Mouse (Mus musculus): ENCODE data around the gene Fam219b. TPM values are rescaled to one million over a fixed set of nuclear protein-coding genes. Genes with fewer than 3 reads are reported as not detected.
A peak's percentile ranks its signal among the peaks of the same experiment; 100 is the strongest.

Fam219b gene
- polyA plus RNA-seq, 1 experiment from 2014 or later, result 16.0 TPM

DNA sequence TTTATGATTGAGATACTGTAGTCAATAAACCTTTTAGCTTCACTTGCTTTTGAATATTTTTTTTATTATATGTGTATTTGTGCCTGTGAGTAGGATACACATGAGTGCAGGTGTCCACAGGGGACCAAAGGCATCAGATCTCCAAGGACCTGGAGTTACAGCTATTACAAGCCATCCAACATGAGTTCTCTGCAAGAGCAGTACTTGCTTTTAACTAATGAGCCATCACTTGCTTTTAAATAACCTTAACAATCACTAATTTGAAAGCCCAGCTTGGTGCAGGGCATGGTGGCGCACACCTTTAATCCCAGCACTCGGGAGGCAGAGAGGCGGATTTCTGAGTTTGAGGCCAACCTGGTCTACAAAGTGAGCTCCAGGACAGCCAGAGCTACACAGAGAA, 17.4 kb downstream of the Fam219b start:
- Histone ChIP-seq H3K9me3 (ENCODE audit: control insufficient read depth, low read length) (no peaks in the 10 kb centered on the region), H3K36me3 (ENCODE audit: control insufficient read depth, insufficient read depth, low read length) (peaks cover 5% of the 10 kb centered on the region), H3K4me3 (ENCODE audit: low read depth, low read length) (no peak overlapping the region), H3K4me2 (no peak overlapping the region), H3K27ac (ENCODE audit: low read depth, low read length) (no peak overlapping the region), H3K27me3 (ENCODE audit: control insufficient read depth, insufficient read depth, low read length) (no peaks in the 10 kb centered on the region), H3K9ac (ENCODE audit: low read length) (no peak overlapping the region), H3K4me1 (ENCODE audit: control insufficient read depth, insufficient read depth, low read length) (peaks cover 3% of the 10 kb centered on the region; the same call in 1 of the 2 replicates)
- ATAC-seq (ENCODE audit: low FRiP score), result no peak
- no peak for DNase-seq (ENCODE audit: low spot score, missing footprints)
- 44% methylated on average over 3 of the region's 3 CpGs for WGBS

DNA sequence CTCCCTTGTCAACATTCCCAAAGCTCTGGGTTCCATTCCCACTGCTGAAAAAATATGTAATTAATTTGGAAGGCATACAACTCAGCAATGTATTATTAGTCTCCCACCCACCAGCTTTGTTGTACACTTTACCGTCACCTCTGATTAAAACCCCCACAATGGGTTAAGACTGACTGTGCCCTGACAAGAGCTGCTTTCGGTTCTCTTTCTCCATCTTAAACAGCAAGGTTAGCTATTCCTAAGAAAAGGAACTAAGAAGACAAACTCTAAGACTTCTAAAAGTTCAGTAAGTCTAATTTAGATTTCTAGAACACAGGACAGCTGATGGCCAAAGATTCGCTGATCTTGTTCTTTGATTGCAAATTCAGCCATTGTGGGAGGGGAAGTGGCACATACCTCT, 19.9 kb downstream of the Fam219b start:
- WGBS, result 68% methylated on average over 3 of the region's 3 CpGs
- no peak for ATAC-seq (ENCODE audit: low FRiP score)

DNA sequence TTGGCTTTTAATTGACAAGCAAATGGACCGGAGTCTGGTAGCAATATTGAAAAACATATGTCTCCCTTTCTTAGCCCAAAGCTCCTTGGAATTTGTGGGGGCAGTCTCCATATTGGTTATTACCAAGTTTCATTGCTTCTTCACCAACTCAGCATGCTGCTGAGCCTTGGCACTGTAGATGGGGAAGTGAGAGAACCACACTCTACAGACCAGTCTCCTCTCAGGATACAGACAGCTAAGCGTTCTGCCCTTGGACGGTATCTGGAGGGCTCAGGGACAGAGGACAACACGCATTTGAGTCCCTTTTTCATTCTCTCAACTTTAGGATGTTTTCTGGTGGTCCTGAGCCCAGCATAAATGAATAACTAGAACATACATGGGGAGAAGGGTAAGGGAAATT, 21.3 kb downstream of the Fam219b start:
- Histone ChIP-seq H3K4me1 (ENCODE audit: control insufficient read depth, insufficient read depth, low read length) (peaks cover 8% of the 10 kb centered on the region), H3K9ac (ENCODE audit: low read length) (no peak overlapping the region), H3K27me3 (ENCODE audit: control insufficient read depth, insufficient read depth, low read length) (no peaks in the 10 kb centered on the region), H3K9me3 (ENCODE audit: control insufficient read depth, low read length) (no peaks in the 10 kb centered on the region), H3K4me3 (ENCODE audit: low read depth, low read length) (no peak overlapping the region), H3K4me2 (no peak overlapping the region), H3K36me3 (ENCODE audit: control insufficient read depth, insufficient read depth, low read length) (no peaks in the 10 kb centered on the region), H3K27ac (ENCODE audit: low read depth, low read length) (no peak overlapping the region)
- no peak for DNase-seq (ENCODE audit: low spot score, missing footprints)
- no peak for ATAC-seq (ENCODE audit: low FRiP score)
- 81% methylated on average over 4 of the region's 4 CpGs for WGBS

More for the DNA sequence above, 19.9 kb downstream of the Fam219b start:
- no peak for DNase-seq (ENCODE audit: low spot score, missing footprints)
- Histone ChIP-seq H3K4me2 (no peak overlapping the region), H3K4me3 (ENCODE audit: low read depth, low read length) (no peak overlapping the region), H3K27me3 (ENCODE audit: control insufficient read depth, insufficient read depth, low read length) (no peaks in the 10 kb centered on the region), H3K9ac (ENCODE audit: low read length) (no peak overlapping the region), H3K36me3 (ENCODE audit: control insufficient read depth, insufficient read depth, low read length) (no peaks in the 10 kb centered on the region), H3K27ac (ENCODE audit: low read depth, low read length) (no peak overlapping the region), H3K4me1 (ENCODE audit: control insufficient read depth, insufficient read depth, low read length) (peaks cover 8% of the 10 kb centered on the region), H3K9me3 (ENCODE audit: control insufficient read depth, low read length) (no peaks in the 10 kb centered on the region)

DNA sequence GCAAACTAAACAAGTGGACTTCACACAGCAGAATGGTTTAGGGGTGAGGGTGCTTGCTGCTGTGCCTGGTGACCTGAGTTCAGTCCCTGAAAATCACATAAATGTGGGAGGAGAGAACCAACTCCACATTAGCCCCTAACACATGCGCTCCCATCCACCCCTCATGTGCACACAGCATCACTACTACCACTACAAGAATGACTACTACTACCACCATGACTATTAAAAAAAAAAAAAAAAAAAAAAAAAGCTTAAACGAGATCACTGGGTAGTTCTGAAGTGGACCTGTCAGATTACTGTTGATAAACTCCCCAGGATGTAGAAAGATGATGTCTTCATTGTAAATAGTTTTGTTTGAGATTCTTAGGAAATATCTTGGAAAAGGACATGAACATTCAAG, 22.2 kb downstream of the Fam219b start:
- no peaks in the 10 kb centered on the region for H3K36me3 ChIP-seq (ENCODE audit: control insufficient read depth, insufficient read depth, low read length)
- no peak overlapping the region for H3K4me3 ChIP-seq (ENCODE audit: low read depth, low read length)
- peaks cover 8% of the 10 kb centered on the region for H3K4me1 ChIP-seq (ENCODE audit: control insufficient read depth, insufficient read depth, low read length)
- WGBS, result 79% methylated on average over 2 of the region's 2 CpGs
- H3K27ac ChIP-seq (ENCODE audit: low read depth, low read length), result no peak overlapping the region
- H3K27me3 ChIP-seq (ENCODE audit: control insufficient read depth, insufficient read depth, low read length), result no peaks in the 10 kb centered on the region
- no peak for DNase-seq (ENCODE audit: low spot score, missing footprints)
- ATAC-seq (ENCODE audit: low FRiP score), result no peak
- H3K9me3 ChIP-seq (ENCODE audit: control insufficient read depth, low read length), result no peaks in the 10 kb centered on the region
- no peak overlapping the region for H3K9ac ChIP-seq (ENCODE audit: low read length)
- H3K4me2 ChIP-seq, result no peak overlapping the region

DNA sequence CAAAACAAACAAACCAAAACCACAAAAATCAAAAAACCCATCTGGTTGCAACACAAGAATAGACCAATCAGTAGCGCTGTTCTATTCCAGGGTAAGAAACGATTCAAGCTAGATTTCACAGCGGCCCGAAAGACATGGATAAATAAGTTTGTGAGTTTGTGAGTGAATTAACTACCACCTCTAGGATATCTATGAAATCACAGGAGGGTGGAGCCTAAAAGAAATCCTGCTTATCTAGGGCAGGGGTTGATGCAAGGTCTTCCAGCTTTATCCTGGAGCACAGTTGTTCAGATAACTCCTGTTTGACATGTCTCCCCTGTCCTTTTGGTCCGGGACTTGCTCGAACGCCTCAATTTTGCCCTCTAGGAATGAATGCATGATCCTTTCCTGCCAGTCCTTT, 22.9 kb downstream of the Fam219b start:
- whole genome bisulfite sequencing, result 30% methylated on average over 7 of the region's 7 CpGs
- H3K9me3 ChIP-seq (ENCODE audit: control insufficient read depth, low read length), result no peaks in the 10 kb centered on the region
- peak overlapping the region; percentile 74 for H3K4me3 ChIP-seq (ENCODE audit: low read depth, low read length)
- ATAC-seq (ENCODE audit: low FRiP score) (no peak), DNase-seq (ENCODE audit: low spot score, missing footprints) (no peak)
- peak overlapping the region; percentile 42; the same call in 1 of the 2 replicates for H3K27ac ChIP-seq (ENCODE audit: low read depth, low read length)
- H3K36me3 ChIP-seq (ENCODE audit: control insufficient read depth, insufficient read depth, low read length), result no peaks in the 10 kb centered on the region
- H3K27me3 ChIP-seq (ENCODE audit: control insufficient read depth, insufficient read depth, low read length), result no peaks in the 10 kb centered on the region
- peak overlapping the region; percentile 79 for H3K9ac ChIP-seq (ENCODE audit: low read length)
- peaks cover 8% of the 10 kb centered on the region for H3K4me1 ChIP-seq (ENCODE audit: control insufficient read depth, insufficient read depth, low read length)
- H3K4me2 ChIP-seq, result peak overlapping the region; percentile 81

DNA sequence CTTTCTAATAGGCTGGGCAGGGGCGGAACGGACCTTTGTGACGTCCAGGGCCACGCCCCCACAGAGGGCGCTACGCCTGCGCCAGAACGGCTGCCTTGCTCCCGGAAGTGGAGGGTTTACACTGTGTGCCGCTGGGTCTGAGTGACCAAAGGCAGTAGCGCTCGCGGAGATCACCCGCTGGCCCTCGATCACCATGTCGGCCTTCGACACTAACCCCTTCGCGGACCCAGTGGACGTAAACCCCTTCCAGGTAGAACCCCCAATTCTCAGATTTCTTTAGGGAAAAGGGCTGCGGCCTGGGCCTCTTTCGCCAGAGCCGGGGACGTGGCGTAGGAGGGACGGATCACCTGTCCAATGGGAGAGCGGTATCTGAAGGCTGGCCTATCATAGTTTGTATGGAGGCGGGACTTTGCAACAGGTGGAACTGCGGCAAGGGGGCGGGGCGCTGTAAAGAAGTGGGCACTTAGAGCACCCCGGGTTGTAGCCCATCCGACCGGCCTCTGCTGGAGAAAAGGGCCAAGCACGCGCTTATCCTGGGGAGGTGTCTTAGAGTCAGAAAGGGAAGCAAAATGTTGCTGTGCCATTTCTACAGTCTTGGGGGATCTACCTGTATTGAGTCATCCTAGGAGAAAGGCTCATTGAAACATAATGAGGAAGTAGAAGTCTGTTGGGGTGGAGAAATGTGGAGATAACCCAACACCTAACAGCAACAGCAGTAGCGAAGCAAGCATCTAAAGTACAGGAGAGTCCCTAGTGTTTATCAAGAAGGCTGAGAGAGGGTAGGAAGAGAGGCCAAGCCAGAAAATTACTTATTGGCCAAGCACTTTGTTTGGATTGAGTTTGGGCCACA, 23.8 kb downstream of the Fam219b start, which contains the start of gene Scamp2:
TSS of gene Scamp2 (plus strand) at position 83 of the 850 bp plus-strand sequence.
- DNase-seq (ENCODE audit: low spot score, missing footprints) (peak; percentile 99), ATAC-seq (ENCODE audit: low FRiP score) (peak; percentile 100)
- Histone ChIP-seq H3K4me2 (peak within 1 kb of the TSS; percentile 81), H3K9me3 (ENCODE audit: control insufficient read depth, low read length) (no peaks in the 10 kb centered on the region), H3K36me3 (ENCODE audit: control insufficient read depth, insufficient read depth, low read length) (no peaks in the 10 kb centered on the region), H3K4me1 (ENCODE audit: control insufficient read depth, insufficient read depth, low read length) (peaks cover 8% of the 10 kb centered on the region), H3K27me3 (ENCODE audit: control insufficient read depth, insufficient read depth, low read length) (no peaks in the 10 kb centered on the region), H3K4me3 (ENCODE audit: low read depth, low read length) (peak within 1 kb of the TSS; percentile 74), H3K9ac (ENCODE audit: low read length) (peak within 1 kb of the TSS; percentile 79), H3K27ac (ENCODE audit: low read depth, low read length) (peak within 1 kb of the TSS; percentile 42; the same call in 1 of the 2 replicates)
- 1% methylated on average over 37 of the region's 37 CpGs for WGBS

DNA sequence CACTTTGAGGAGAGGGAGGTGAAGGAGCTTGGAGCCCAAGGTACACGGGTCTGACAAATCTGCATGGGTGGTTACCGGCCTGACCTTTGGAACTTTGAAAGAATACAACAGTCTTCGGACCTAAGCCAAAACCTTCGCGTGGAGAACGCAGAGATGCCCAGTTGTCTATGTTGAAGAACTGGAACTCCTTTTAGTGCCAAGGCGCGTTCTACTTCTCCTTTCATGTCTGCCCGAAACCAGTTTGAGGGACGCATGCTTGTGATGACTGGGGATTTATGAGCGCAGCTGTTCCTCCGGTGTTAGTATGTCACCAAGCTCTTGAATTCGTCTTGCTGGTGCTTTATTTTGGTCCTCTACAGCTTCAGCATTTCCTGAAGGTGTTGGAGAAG, 24.4 kb downstream of the Fam219b start:
- Histone ChIP-seq H3K27me3 (ENCODE audit: control insufficient read depth, insufficient read depth, low read length) (no peaks in the 10 kb centered on the region), H3K4me2 (peak overlapping the region; percentile 81), H3K9me3 (ENCODE audit: control insufficient read depth, low read length) (no peaks in the 10 kb centered on the region), H3K9ac (ENCODE audit: low read length) (peak overlapping the region; percentile 79; the same call in 1 of the 2 replicates), H3K27ac (ENCODE audit: low read depth, low read length) (no peak overlapping the region), H3K36me3 (ENCODE audit: control insufficient read depth, insufficient read depth, low read length) (no peaks in the 10 kb centered on the region), H3K4me3 (ENCODE audit: low read depth, low read length) (peak overlapping the region; percentile 74), H3K4me1 (ENCODE audit: control insufficient read depth, insufficient read depth, low read length) (peaks cover 8% of the 10 kb centered on the region)
- WGBS, result 85% methylated on average over 13 of the region's 13 CpGs
- DNase-seq (ENCODE audit: low spot score, missing footprints), result no peak
- ATAC-seq (ENCODE audit: low FRiP score), result no peak

DNA sequence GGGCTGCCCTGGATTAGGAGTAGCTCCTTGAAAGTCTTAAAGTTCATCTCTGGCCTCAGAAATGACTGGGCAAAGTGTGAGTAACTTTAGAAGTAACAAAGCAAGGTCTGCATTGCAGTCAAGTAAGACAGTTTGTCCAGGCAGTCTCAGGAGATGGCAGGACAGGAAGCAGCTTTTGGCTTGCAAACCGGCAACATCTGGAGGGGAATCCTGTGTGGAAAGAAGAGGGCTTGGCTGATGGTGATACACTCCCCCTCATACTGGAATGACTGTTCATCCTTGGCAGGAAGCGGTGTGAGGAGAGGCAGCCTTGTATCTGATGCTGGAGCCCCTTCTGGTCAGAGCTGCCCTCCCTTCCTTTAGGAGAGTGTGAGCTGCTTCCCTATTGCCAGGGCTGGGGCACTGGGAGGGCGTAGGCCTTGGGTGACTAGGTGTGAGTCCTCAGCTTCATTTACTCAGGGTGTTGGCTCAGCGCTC, 25.6 kb downstream of the Fam219b start:
- ATAC-seq (ENCODE audit: low FRiP score) (no peak), DNase-seq (ENCODE audit: low spot score, missing footprints) (no peak)
- no peaks in the 10 kb centered on the region for H3K27me3 ChIP-seq (ENCODE audit: control insufficient read depth, insufficient read depth, low read length)
- no peak overlapping the region for H3K9ac ChIP-seq (ENCODE audit: low read length)
- H3K27ac ChIP-seq (ENCODE audit: low read depth, low read length), result no peak overlapping the region
- 82% methylated on average over 4 of the region's 4 CpGs for WGBS
- peaks cover 8% of the 10 kb centered on the region for H3K4me1 ChIP-seq (ENCODE audit: control insufficient read depth, insufficient read depth, low read length)
- no peaks in the 10 kb centered on the region for H3K9me3 ChIP-seq (ENCODE audit: control insufficient read depth, low read length)
- H3K4me2 ChIP-seq, result no peak overlapping the region
- no peaks in the 10 kb centered on the region for H3K36me3 ChIP-seq (ENCODE audit: control insufficient read depth, insufficient read depth, low read length)
- no peak overlapping the region for H3K4me3 ChIP-seq (ENCODE audit: low read depth, low read length)

DNA sequence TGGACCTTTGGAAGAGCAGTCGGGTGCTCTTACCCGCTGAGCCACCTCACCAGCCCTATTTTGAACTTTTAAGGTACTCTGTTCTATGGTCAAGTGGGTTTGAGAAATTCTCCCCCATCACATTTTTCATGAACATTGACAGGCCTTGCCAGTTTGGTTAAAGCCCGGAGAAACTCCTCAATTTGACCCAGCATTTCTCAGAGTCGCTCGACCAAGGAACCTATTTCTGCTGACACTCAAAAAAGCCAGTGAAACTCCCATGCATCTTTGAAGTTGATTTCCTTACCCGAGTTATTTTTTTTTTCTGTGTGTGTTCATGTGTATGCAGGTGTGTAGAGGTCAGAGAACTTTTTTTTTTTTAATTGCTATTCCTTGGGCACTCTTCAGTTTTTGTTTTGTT, 27.3 kb downstream of the Fam219b start:
- H3K4me1 ChIP-seq (ENCODE audit: control insufficient read depth, insufficient read depth, low read length), result peaks cover 8% of the 10 kb centered on the region
- no peak overlapping the region for H3K4me3 ChIP-seq (ENCODE audit: low read depth, low read length)
- peaks cover 8% of the 10 kb centered on the region; the same call in 1 of the 2 replicates for H3K36me3 ChIP-seq (ENCODE audit: control insufficient read depth, insufficient read depth, low read length)
- no peak overlapping the region for H3K27ac ChIP-seq (ENCODE audit: low read depth, low read length)
- no peak overlapping the region for H3K4me2 ChIP-seq
- H3K27me3 ChIP-seq (ENCODE audit: control insufficient read depth, insufficient read depth, low read length), result no peaks in the 10 kb centered on the region
- 93% methylated on average over 6 of the region's 6 CpGs for WGBS
- ATAC-seq (ENCODE audit: low FRiP score), result no peak
- DNase-seq (ENCODE audit: low spot score, missing footprints), result no peak
- no peaks in the 10 kb centered on the region for H3K9me3 ChIP-seq (ENCODE audit: control insufficient read depth, low read length)
- H3K9ac ChIP-seq (ENCODE audit: low read length), result no peak overlapping the region

Measured in midbrain, embryonic 11.5 days (tissue).